Mouse (Mus musculus) intestine, postnatal 0 days (tissue): Measurements from ENCODE around the gene Camkk1. TPM values are rescaled to one million over a fixed set of nuclear protein-coding genes. Genes with fewer than 3 reads are reported as not detected.

Experiments
- ATAC-seq: fragments of 200-750 bp; cut with Nextera tagmentation; 2 replicates; pipeline ENCODE4 v1.8.0; 2017; ENCODE audit warnings: mild to moderate bottlenecking, moderate TSS enrichment, moderate library complexity
- H3K27ac ChIP-seq: fragments of 300-500 bp; sonication (generic); 2 replicates; pipeline ENCODE4 v1.5.1; 2014; ENCODE audit warnings: mild to moderate bottlenecking, low read depth, low read length, moderate library complexity
- H3K27me3 ChIP-seq: fragments of 300-500 bp; sonication (generic); replicated peaks from 2 replicates; pipeline ENCODE4 v1.6.1; 2014; ENCODE audit warnings: low read length, mixed read lengths; ENCODE audit not compliant: control insufficient read depth, insufficient read depth
- H3K36me3 ChIP-seq: fragments of 300-500 bp; sonication (generic); 2 replicates; pipeline ENCODE4 v1.6.1; 2014; ENCODE audit warnings: mild to moderate bottlenecking, moderate library complexity; ENCODE audit not compliant: control insufficient read depth, insufficient read depth
- H3K4me1 ChIP-seq: fragments of 300-500 bp; sonication (generic); replicated peaks from 2 replicates; pipeline ENCODE4 v1.6.1; 2014; ENCODE audit warnings: antibody characterized with exemption, low read length, mixed read lengths; ENCODE audit not compliant: control insufficient read depth, insufficient read depth
- H3K4me2 ChIP-seq: fragments of 300-500 bp; sonication (generic); replicated peaks from 2 replicates; pipeline ENCODE4 v1.6.1; 2014; ENCODE audit warnings: low read depth, mild to moderate bottlenecking, moderate library complexity
- H3K4me3 ChIP-seq: fragments of 300-500 bp; sonication (generic); 2 replicates; pipeline ENCODE4 v1.5.1; 2014; ENCODE audit warnings: low read depth, low read length
- H3K9ac ChIP-seq: fragments of 300-500 bp; sonication (generic); 2 replicates; pipeline ENCODE4 v1.6.1; 2014; ENCODE audit warnings: mild to moderate bottlenecking, low read depth, low read length
- H3K9me3 ChIP-seq: fragments of 300-500 bp; sonication (generic); 2 replicates; pipeline ENCODE4 v1.6.1; 2016; ENCODE audit warnings: mixed run types; ENCODE audit not compliant: control insufficient read depth
- CTCF ChIP-seq: sonication (generic); IDR thresholded peaks from 2 replicates; pipeline ENCODE4 v1.5.1; 2016; ENCODE audit warnings: low read depth, mild to moderate bottlenecking, control low read depth, antibody characterized with exemption, moderate library complexity
- WGBS: fragments of 180-500 bp; shearing (Covaris S2); extraction: QIAGEN DNeasy Blood & Tissue Kit; methylation state at CpG from one replicate; pipeline ENCODE4 v1.1.7; 2014; 5-methylcytosine and 5-hydroxymethylcytosine counted together
- polyA plus RNA-seq: library from polyadenylated mRNA; unstranded; fragments of >200 nt; fragmentation: Nextera tagmentation; extraction: Ambion mirVana; gene quantifications from 2 replicates; pipeline ENCODE4 v1.2.1, GENCODE M21; 2015

Gene Camkk1
- polyA plus RNA-seq, 1 experiment from 2014 or later, result 3.5 TPM

- Histone ChIP-seq H3K27ac (no peak overlapping the region), H3K4me2 (no peak overlapping the region), H3K4me1 (no peaks in the 10 kb centered on the region), H3K9ac (no peak overlapping the region), H3K4me3 (no peak overlapping the region), H3K9me3 (no peaks in the 10 kb centered on the region), H3K36me3 (peaks cover 72% of the 10 kb centered on the region), H3K27me3 (no peaks in the 10 kb centered on the region)
- no peak for TF ChIP-seq CTCF
- no peak for ATAC-seq
- WGBS, result 83% methylated on average over 6 of the region's 6 CpGs
Observed at GRCm38 (mm10) chr11:73077211-73077720, 58.5 kb downstream of the Camkk1 start.

- peaks cover 67% of the 10 kb centered on the region for H3K36me3 ChIP-seq
- 93% methylated on average over 8 of the region's 8 CpGs for WGBS
Observed at GRCm38 (mm10) chr11:73078615-73079014, 59.8 kb downstream of the Camkk1 start.

GRCm38 (mm10) chr11:73080306-73080705 is 61.5 kb downstream of the Camkk1 start:
- TF ChIP-seq CTCF, result no peak
- H3K36me3 ChIP-seq, result peaks cover 50% of the 10 kb centered on the region
- WGBS, result 95% methylated on average over 3 of the region's 3 CpGs

More at GRCm38 (mm10) chr11:73078615-73079014, 59.8 kb downstream of the Camkk1 start:
- Histone ChIP-seq H3K9me3 (no peaks in the 10 kb centered on the region), H3K4me3 (no peak overlapping the region), H3K4me1 (no peaks in the 10 kb centered on the region), H3K9ac (no peak overlapping the region), H3K27ac (no peak overlapping the region), H3K27me3 (no peaks in the 10 kb centered on the region), H3K4me2 (no peak overlapping the region)
- no peak for ATAC-seq
- no peak for TF ChIP-seq CTCF

GRCm38 (mm10) chr11:73084303-73084702 is 65.5 kb downstream of the Camkk1 start:
- H3K9ac ChIP-seq, result no peak overlapping the region
- H3K4me3 ChIP-seq, result no peak overlapping the region
- no peaks in the 10 kb centered on the region for H3K27me3 ChIP-seq
- no peak overlapping the region for H3K27ac ChIP-seq
- H3K36me3 ChIP-seq, result peaks cover 20% of the 10 kb centered on the region
- H3K4me2 ChIP-seq, result no peak overlapping the region
- WGBS, result 65% methylated on average over 6 of the region's 6 CpGs
- H3K9me3 ChIP-seq, result no peaks in the 10 kb centered on the region
- ATAC-seq, result no peak
- TF ChIP-seq CTCF, result no peak
- H3K4me1 ChIP-seq, result peaks cover 10% of the 10 kb centered on the region; the same call in 1 of the 2 replicates

More at GRCm38 (mm10) chr11:73080306-73080705, 61.5 kb downstream of the Camkk1 start:
- ATAC-seq, result no peak
- H3K9ac ChIP-seq, result no peak overlapping the region
- no peak overlapping the region for H3K27ac ChIP-seq
- no peak overlapping the region for H3K4me2 ChIP-seq
- H3K4me3 ChIP-seq, result no peak overlapping the region
- no peaks in the 10 kb centered on the region for H3K9me3 ChIP-seq
- peaks cover 9% of the 10 kb centered on the region; the same call in 1 of the 2 replicates for H3K4me1 ChIP-seq
- no peaks in the 10 kb centered on the region for H3K27me3 ChIP-seq

- Histone ChIP-seq H3K4me3 (no peak overlapping the region), H3K27me3 (no peaks in the 10 kb centered on the region), H3K9ac (no peak overlapping the region), H3K4me1 (peaks cover 10% of the 10 kb centered on the region; the same call in 1 of the 2 replicates), H3K27ac (peak overlapping the region; percentile 35; the same call in 1 of the 2 replicates), H3K9me3 (no peaks in the 10 kb centered on the region), H3K4me2 (no peak overlapping the region), H3K36me3 (peaks cover 16% of the 10 kb centered on the region)
- ATAC-seq, result no peak
- TF ChIP-seq CTCF, result no peak
- WGBS, result 53% methylated on average over 10 of the region's 10 CpGs
Observed at GRCm38 (mm10) chr11:73084804-73085231, 66.0 kb downstream of the Camkk1 start.

GRCm38 (mm10) chr11:73085391-73085790 is 66.6 kb downstream of the Camkk1 start:
- Histone ChIP-seq H3K9me3 (no peaks in the 10 kb centered on the region), H3K4me3 (no peak overlapping the region), H3K36me3 (peaks cover 16% of the 10 kb centered on the region), H3K27ac (peak overlapping the region; percentile 35; the same call in 1 of the 2 replicates), H3K4me1 (peaks cover 10% of the 10 kb centered on the region; the same call in 1 of the 2 replicates), H3K9ac (no peak overlapping the region), H3K4me2 (no peak overlapping the region), H3K27me3 (no peaks in the 10 kb centered on the region)
- WGBS, result 59% methylated on average over 7 of the region's 7 CpGs
- no peak for TF ChIP-seq CTCF
- no peak for ATAC-seq
